Mouse (Mus musculus) limb, embryonic 12.5 days (tissue): ENCODE measurements at regions not wholly inside any gene's neighbourhood (a gene's known extent, or its start where the extent isn't known, plus 50 kb on each side); places are given as distances from the start of the nearest gene placed in this dataset.

Source experiments
- ATAC-seq: fragments of 200-750 bp; cut with Nextera tagmentation; 2 replicates; pipeline ENCODE4 v1.8.0; 2017; ENCODE audit warnings: low read depth, moderate TSS enrichment; ENCODE audit not compliant: insufficient number of reproducible peaks, insufficient read depth, low FRiP score, low TSS enrichment
- H3K27ac ChIP-seq: fragments of 300-500 bp; sonication (generic); 2 replicates; pipeline ENCODE4 v1.5.1; 2016; ENCODE audit warnings: mild to moderate bottlenecking, moderate library complexity
- H3K27me3 ChIP-seq: fragments of 300-500 bp; sonication (generic); 2 replicates; pipeline ENCODE4 v1.6.1; 2016; ENCODE audit warnings: mild to moderate bottlenecking, moderate library complexity
- H3K36me3 ChIP-seq: fragments of 300-500 bp; sonication (generic); 2 replicates; pipeline ENCODE4 v1.6.1; 2016; ENCODE audit warnings: mild to moderate bottlenecking, moderate library complexity
- H3K4me1 ChIP-seq: fragments of 300-500 bp; sonication (generic); replicated peaks from 2 replicates; pipeline ENCODE4 v1.6.1; 2016
- H3K4me2 ChIP-seq: fragments of 300-500 bp; sonication (generic); 2 replicates; pipeline ENCODE4 v1.6.1; 2016; ENCODE audit warnings: mild to moderate bottlenecking, moderate library complexity
- H3K4me3 ChIP-seq: fragments of 300-500 bp; sonication (generic); replicated peaks from 2 replicates; pipeline ENCODE4 v1.5.1; 2016; ENCODE audit warnings: mild to moderate bottlenecking
- H3K9ac ChIP-seq: fragments of 300-500 bp; sonication (generic); replicated peaks from 2 replicates; pipeline ENCODE4 v1.6.1; 2016; ENCODE audit warnings: mild to moderate bottlenecking, moderate library complexity
- H3K9me3 ChIP-seq: fragments of 300-500 bp; sonication (generic); 2 replicates; pipeline ENCODE4 v1.6.1; 2016; ENCODE audit warnings: mild to moderate bottlenecking, moderate library complexity
- WGBS: fragments of 180-500 bp; shearing (Covaris S2); methylation state at CpG from one replicate; pipeline ENCODE4 v1.1.7; 2016; 5-methylcytosine and 5-hydroxymethylcytosine counted together

- no peak overlapping the region for H3K9ac ChIP-seq
- H3K4me2 ChIP-seq: no peak overlapping the region
- H3K9me3 ChIP-seq: peaks cover 5% of the 10 kb centered on the region; the same call in 1 of the 2 replicates
- H3K27me3 ChIP-seq: no peaks in the 10 kb centered on the region
- H3K36me3 ChIP-seq: no peaks in the 10 kb centered on the region
- 91% methylated on average over 6 of the region's 6 CpGs for WGBS
- H3K27ac ChIP-seq: no peak overlapping the region
- H3K4me1 ChIP-seq: no peaks in the 10 kb centered on the region
- H3K4me3 ChIP-seq: no peak overlapping the region
- no peak for ATAC-seq
Measured at GRCm38 (mm10) chr1:185585191-185585870, 130.7 kb downstream of the Slc30a10 start.

GRCm38 (mm10) chr1:185587671-185588347 is 133.2 kb downstream of the Slc30a10 start:
- no peak overlapping the region for H3K9ac ChIP-seq
- H3K4me3 ChIP-seq: no peak overlapping the region
- peaks cover 5% of the 10 kb centered on the region; the same call in 1 of the 2 replicates for H3K9me3 ChIP-seq
- H3K36me3 ChIP-seq: no peaks in the 10 kb centered on the region
- H3K4me2 ChIP-seq: no peak overlapping the region
- ATAC-seq: no peak
- no peaks in the 10 kb centered on the region for H3K27me3 ChIP-seq
- WGBS: 85% methylated on average over 13 of the region's 13 CpGs
- H3K27ac ChIP-seq: no peak overlapping the region
- H3K4me1 ChIP-seq: no peaks in the 10 kb centered on the region

GRCm38 (mm10) chr1:185588348-185588719 is 133.7 kb downstream of the Slc30a10 start:
- H3K27me3 ChIP-seq: no peaks in the 10 kb centered on the region
- no peak for ATAC-seq
- WGBS: 92% methylated on average over 4 of the region's 4 CpGs
- H3K4me3 ChIP-seq: no peak overlapping the region
- H3K4me2 ChIP-seq: no peak overlapping the region
- H3K9me3 ChIP-seq: peaks cover 5% of the 10 kb centered on the region; the same call in 1 of the 2 replicates
- H3K36me3 ChIP-seq: no peaks in the 10 kb centered on the region
- H3K9ac ChIP-seq: no peak overlapping the region
- H3K27ac ChIP-seq: no peak overlapping the region
- H3K4me1 ChIP-seq: no peaks in the 10 kb centered on the region

GRCm38 (mm10) chr1:185596815-185597214 is 142.2 kb downstream of the Slc30a10 start:
- Histone ChIP-seq H3K4me3 (no peak overlapping the region), H3K9ac (no peak overlapping the region), H3K4me2 (no peak overlapping the region), H3K9me3 (no peaks in the 10 kb centered on the region), H3K4me1 (no peaks in the 10 kb centered on the region), H3K27me3 (no peaks in the 10 kb centered on the region), H3K27ac (no peak overlapping the region), H3K36me3 (no peaks in the 10 kb centered on the region)
- no peak for ATAC-seq
- WGBS: 87% methylated on average over 5 of the region's 5 CpGs

- WGBS: 77% methylated on average over 7 of the region's 7 CpGs
- no peak for ATAC-seq
Measured at GRCm38 (mm10) chr1:185598514-185598913, 143.9 kb downstream of the Slc30a10 start.

GRCm38 (mm10) chr1:185601166-185601565 is 146.5 kb downstream of the Slc30a10 start:
- ATAC-seq: no peak
- H3K36me3 ChIP-seq: no peaks in the 10 kb centered on the region
- WGBS: 63% methylated on average over 1 of the region's 1 CpGs
- no peaks in the 10 kb centered on the region for H3K9me3 ChIP-seq
- H3K27me3 ChIP-seq: no peaks in the 10 kb centered on the region
- H3K4me1 ChIP-seq: no peaks in the 10 kb centered on the region
- H3K9ac ChIP-seq: no peak overlapping the region
- no peak overlapping the region for H3K4me2 ChIP-seq
- no peak overlapping the region for H3K4me3 ChIP-seq
- no peak overlapping the region for H3K27ac ChIP-seq

More at GRCm38 (mm10) chr1:185598514-185598913, 143.9 kb downstream of the Slc30a10 start:
- H3K27me3 ChIP-seq: no peaks in the 10 kb centered on the region
- no peak overlapping the region for H3K27ac ChIP-seq
- H3K4me2 ChIP-seq: no peak overlapping the region
- H3K9me3 ChIP-seq: no peaks in the 10 kb centered on the region
- H3K9ac ChIP-seq: no peak overlapping the region
- no peaks in the 10 kb centered on the region for H3K36me3 ChIP-seq
- H3K4me3 ChIP-seq: no peak overlapping the region
- H3K4me1 ChIP-seq: no peaks in the 10 kb centered on the region

GRCm38 (mm10) chr1:185605996-185606395 is 151.3 kb downstream of the Slc30a10 start:
- WGBS: 80% methylated on average over 4 of the region's 4 CpGs

GRCm38 (mm10) chr1:185607611-185608010 is 153.0 kb downstream of the Slc30a10 start:
- H3K4me3 ChIP-seq: no peak overlapping the region
- H3K36me3 ChIP-seq: no peaks in the 10 kb centered on the region
- no peak overlapping the region for H3K27ac ChIP-seq
- H3K4me2 ChIP-seq: no peak overlapping the region
- WGBS: 87% methylated on average over 5 of the region's 5 CpGs
- no peaks in the 10 kb centered on the region for H3K9me3 ChIP-seq
- H3K4me1 ChIP-seq: no peaks in the 10 kb centered on the region
- H3K9ac ChIP-seq: no peak overlapping the region
- no peaks in the 10 kb centered on the region for H3K27me3 ChIP-seq
- ATAC-seq: no peak

More at GRCm38 (mm10) chr1:185605996-185606395, 151.3 kb downstream of the Slc30a10 start:
- no peak overlapping the region for H3K4me3 ChIP-seq
- H3K27me3 ChIP-seq: no peaks in the 10 kb centered on the region
- H3K36me3 ChIP-seq: no peaks in the 10 kb centered on the region
- no peak overlapping the region for H3K4me2 ChIP-seq
- H3K9me3 ChIP-seq: no peaks in the 10 kb centered on the region
- no peak overlapping the region for H3K9ac ChIP-seq
- ATAC-seq: no peak
- H3K27ac ChIP-seq: no peak overlapping the region
- no peaks in the 10 kb centered on the region for H3K4me1 ChIP-seq

- no peak overlapping the region for H3K4me3 ChIP-seq
- H3K4me1 ChIP-seq: no peaks in the 10 kb centered on the region
- no peak for ATAC-seq
- no peaks in the 10 kb centered on the region for H3K27me3 ChIP-seq
- H3K4me2 ChIP-seq: no peak overlapping the region
- no peaks in the 10 kb centered on the region for H3K9me3 ChIP-seq
- no peak overlapping the region for H3K27ac ChIP-seq
- no peaks in the 10 kb centered on the region for H3K36me3 ChIP-seq
- H3K9ac ChIP-seq: no peak overlapping the region
- 91% methylated on average over 3 of the region's 3 CpGs for WGBS
Measured at GRCm38 (mm10) chr1:185608440-185608839, 153.8 kb downstream of the Slc30a10 start.

GRCm38 (mm10) chr1:185610586-185610985 is 155.9 kb downstream of the Slc30a10 start:
- WGBS: 59% methylated on average over 3 of the region's 3 CpGs
- ATAC-seq: no peak
- Histone ChIP-seq H3K36me3 (no peaks in the 10 kb centered on the region), H3K4me1 (no peaks in the 10 kb centered on the region), H3K9ac (no peak overlapping the region), H3K4me2 (no peak overlapping the region), H3K4me3 (no peak overlapping the region), H3K27ac (no peak overlapping the region), H3K9me3 (no peaks in the 10 kb centered on the region), H3K27me3 (no peaks in the 10 kb centered on the region)

GRCm38 (mm10) chr1:185615819-185616429 is 161.3 kb downstream of the Slc30a10 start:
- H3K4me2 ChIP-seq: no peak overlapping the region
- H3K9me3 ChIP-seq: no peaks in the 10 kb centered on the region
- no peaks in the 10 kb centered on the region for H3K4me1 ChIP-seq
- H3K27ac ChIP-seq: no peak overlapping the region
- no peak overlapping the region for H3K4me3 ChIP-seq
- H3K36me3 ChIP-seq: no peaks in the 10 kb centered on the region
- no peak for ATAC-seq
- no peak overlapping the region for H3K9ac ChIP-seq
- 33% methylated on average over 10 of the region's 10 CpGs for WGBS
- no peaks in the 10 kb centered on the region for H3K27me3 ChIP-seq
